Mouse (Mus musculus) brain, embryonic 14.5 days (tissue): Measurements from ENCODE around the gene Upf1. TPM values are rescaled to one million over a fixed set of nuclear protein-coding genes. Genes with fewer than 3 reads are reported as not detected.

Experiments used
- DNase-seq: peaks from one replicate; pipeline ENCODE4 v3.0.0-alpha.2; 2011; ENCODE audit warnings: low read depth
- CTCF ChIP-seq: fragments of 200-500 bp; IDR thresholded peaks from 2 replicates; pipeline ENCODE4 v1.5.1; 2012; ENCODE audit warnings: inconsistent platforms, mild to moderate bottlenecking, moderate library complexity, borderline replicate concordance; ENCODE audit not compliant: insufficient read depth, insufficient read length; ENCODE audit errors: extremely low read depth
- POLR2A ChIP-seq: fragments of 200-500 bp; IDR thresholded peaks from 2 replicates; pipeline ENCODE4 v1.6.1; 2012; ENCODE audit warnings: mild to moderate bottlenecking, inconsistent platforms, borderline replicate concordance; ENCODE audit not compliant: poor library complexity, insufficient read depth, insufficient read length, severe bottlenecking; ENCODE audit errors: extremely low read depth
- polyA plus RNA-seq: library from polyadenylated mRNA; depleted of rRNA; stranded (reverse); fragments of >200 nt; gene quantifications from 2 replicates; pipeline ENCODE4 v1.2.3, GENCODE M21; 2012

The Upf1 gene
- polyA plus RNA-seq, 1 experiment = 40.3 TPM

DNA sequence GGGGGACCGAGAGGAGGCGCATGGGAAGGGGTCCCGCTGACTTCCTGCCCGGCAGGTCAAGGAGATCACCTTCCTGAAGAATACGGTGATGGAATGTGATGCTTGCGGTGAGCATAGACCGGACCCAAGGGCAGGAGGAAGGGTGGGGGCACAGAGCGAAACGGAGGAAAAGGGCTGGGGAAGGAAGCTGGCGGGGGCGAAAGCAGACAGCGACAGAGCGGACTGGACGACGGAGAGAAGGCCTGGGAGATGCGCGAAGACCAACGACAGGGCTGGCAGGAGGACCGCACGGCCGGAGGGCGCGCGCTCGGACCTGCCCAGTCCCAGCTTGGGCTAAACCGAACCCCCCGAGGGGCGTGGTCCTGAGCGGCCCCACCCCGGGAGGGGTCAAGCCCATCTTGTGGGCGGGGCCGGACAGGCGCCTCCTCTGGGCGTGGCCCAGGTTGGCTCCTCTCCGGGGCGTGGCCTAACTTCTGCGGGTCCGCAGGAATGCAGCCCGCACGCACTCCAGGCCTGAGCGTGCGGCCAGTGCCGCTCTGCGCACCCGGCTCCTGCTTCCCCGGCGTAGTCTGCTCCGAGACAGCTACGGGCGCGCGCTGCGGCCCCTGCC lies 21.3 kb upstream of the Upf1 start:
- peak; percentile 42 for DNase-seq
- no peak for TF ChIP-seq CTCF

- no peak for TF ChIP-seq CTCF
- no peak for TF ChIP-seq POLR2A
- DNase-seq = no peak
Measured at GRCm38 (mm10) chr8:70373397-70374317, 20.6 kb upstream of the Upf1 start, which contains the start of gene Comp. TSS of gene Comp (plus strand) at chr8:70373558.

DNA sequence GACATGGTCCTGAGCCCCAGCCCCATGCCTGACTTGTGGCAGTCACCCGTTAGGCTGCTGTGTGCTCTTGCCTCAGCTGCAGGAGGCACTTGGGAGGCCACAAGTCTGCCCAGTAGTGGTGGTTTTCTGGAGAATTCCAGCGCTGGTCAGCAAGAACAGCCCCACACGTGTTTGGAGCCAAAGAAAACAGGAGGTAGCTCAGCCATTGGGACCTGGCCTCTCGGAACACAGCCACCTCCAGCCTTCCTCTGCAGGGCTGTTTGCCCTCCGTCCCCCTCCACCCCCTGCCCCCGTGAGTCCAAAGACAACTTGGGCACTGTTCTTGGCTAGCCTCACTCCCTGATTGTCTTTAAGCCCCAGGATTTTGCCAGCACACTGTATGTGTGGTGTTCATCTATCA lies 18.9 kb upstream of the Upf1 start:
- TF ChIP-seq CTCF (no peak), POLR2A (no peak)
- no peak for DNase-seq

DNA sequence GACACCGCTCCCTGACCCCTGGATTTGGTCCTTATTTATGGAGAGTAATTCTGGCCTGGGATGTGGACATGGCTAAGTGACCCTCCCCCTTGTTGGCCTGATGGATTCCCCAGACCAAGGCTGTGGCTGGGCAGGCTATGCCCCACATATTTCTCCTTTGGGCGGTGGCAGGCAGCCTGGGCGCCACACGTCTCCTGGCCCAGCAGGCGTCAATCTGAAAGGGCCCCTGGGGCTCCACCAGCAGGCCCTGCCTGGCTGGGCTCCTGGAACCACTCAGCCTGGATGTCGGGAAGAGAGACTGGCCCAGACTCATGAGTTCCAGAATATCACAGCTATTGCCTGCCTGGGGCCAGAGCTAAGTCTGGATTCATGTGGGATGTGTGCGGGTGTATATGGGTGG lies 17.4 kb upstream of the Upf1 start:
- no peak for DNase-seq
- no peak for TF ChIP-seq POLR2A
- TF ChIP-seq CTCF = no peak

GRCm38 (mm10) chr8:70366588-70366987 lies 13.5 kb upstream of the Upf1 start:
- DNase-seq = no peak
- TF ChIP-seq POLR2A (no peak), CTCF (no peak)

- DNase-seq = no peak
- TF ChIP-seq POLR2A (no peak), CTCF (no peak)
Measured at GRCm38 (mm10) chr8:70364066-70364465, 11.0 kb upstream of the Upf1 start.

DNA sequence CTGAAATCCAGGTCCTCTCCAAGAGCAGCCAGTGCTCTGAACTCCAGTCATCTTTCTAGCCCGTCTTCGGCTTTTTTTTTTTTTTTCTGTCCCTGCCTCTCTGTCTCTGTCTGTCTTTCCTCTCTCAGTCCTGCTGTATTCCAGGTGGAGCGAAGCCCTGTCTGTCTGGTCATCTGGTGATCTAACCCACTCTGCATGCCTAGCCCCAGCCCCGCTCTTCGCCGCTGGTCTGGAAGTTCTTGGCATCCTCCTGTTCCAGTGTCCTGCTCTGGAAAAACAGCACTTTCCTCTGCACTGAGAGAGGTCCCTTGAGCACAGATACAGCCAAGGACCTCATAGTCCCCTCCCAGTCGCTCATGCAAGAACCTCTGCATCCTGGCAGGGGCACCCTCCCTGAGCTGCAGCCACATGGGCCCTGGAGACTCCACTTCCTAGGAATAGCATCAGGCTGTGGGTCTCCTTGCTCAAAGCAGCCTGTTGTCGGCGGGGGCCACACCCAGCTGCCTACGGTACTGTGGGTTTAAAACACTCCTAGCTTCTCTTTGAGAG lies 8.5 kb upstream of the Upf1 start:
- TF ChIP-seq POLR2A (no peak), CTCF (no peak)
- no peak for DNase-seq

DNA sequence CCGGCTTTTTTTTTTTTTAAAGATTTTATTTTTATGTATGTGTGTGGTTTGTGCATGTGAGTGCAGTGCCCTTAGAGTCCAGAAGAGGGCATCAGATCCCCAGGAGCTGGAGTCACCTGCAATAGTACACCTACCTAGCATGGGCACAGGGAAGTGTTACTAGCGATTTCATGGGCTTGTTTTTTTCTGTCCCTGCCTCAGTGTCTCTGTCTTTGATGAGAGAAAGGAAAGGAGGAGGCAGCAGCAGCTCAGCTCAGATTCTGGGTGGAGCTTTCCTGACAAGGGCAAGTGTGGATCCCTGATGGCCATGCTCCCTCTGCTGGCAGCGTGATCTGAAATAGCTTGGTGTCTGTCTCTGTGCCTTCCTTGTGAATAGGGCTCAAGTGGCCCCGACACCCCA lies 7.7 kb upstream of the Upf1 start:
- TF ChIP-seq CTCF (peak; percentile 26; the same call in 1 of the 2 replicates), POLR2A (no peak)
- DNase-seq = no peak

DNA sequence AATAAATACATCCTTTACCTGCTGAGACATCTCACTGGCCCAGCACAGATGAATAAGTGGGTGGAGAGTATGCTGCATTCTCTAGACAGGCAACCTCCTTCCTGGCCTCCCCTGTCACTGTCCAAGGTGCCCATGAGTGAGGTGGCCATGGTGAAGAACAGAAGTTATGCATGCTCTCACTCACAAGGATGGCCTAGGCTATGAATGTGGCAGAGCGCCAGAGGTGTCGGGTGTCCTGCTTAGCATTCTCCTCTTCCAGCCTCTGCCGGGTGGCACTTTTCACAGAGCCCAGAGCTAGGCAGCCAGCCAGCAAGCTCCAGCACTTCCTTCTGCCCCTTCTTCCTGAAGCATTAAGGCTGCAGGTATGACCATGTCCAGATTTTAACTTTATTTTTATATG lies 6.3 kb upstream of the Upf1 start:
- peak; percentile 56 for DNase-seq
- TF ChIP-seq CTCF = no peak
- no peak for TF ChIP-seq POLR2A

GRCm38 (mm10) chr8:70356111-70356510 lies 3.0 kb upstream of the Upf1 start:
- no peak for TF ChIP-seq CTCF
- TF ChIP-seq POLR2A = no peak
- no peak for DNase-seq

DNA sequence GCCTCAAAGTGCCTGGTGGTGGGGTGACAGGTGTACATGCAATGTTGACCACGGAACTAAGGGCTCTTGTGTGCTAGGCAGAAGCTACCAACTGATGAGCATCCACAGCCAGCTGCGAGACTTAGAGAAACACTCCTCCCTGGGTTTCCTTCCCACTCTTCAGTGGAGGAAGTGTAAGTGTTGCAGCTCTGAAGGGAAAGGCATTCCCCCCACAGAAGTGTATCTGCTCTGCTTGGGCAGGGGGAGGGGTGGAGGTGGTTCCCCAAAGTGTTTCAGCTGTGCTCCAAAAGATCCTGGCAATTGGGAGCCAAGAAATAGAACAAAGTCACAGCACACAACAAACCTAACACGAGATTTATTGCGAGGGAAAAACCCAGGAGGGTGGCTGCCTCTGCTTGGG lies 926 bp upstream of the Upf1 start:
- no peak for TF ChIP-seq CTCF
- TF ChIP-seq POLR2A = no peak
- no peak for DNase-seq

GRCm38 (mm10) chr8:70352657-70353151 lies 374 bp downstream of the Upf1 start:
- DNase-seq = no peak
- no peak for TF ChIP-seq POLR2A
- no peak for TF ChIP-seq CTCF

- TF ChIP-seq POLR2A (no peak), CTCF (no peak)
- DNase-seq = no peak
Measured at GRCm38 (mm10) chr8:70352000-70352384, 1.1 kb downstream of the Upf1 start.
